Mouse (Mus musculus) MEL-GATA-1-ER (cell line): ENCODE data around the gene Cphx2.
"Not testable (repeated sequence)": the region's sequence is repeated elsewhere in the genome, so short reads cannot be mapped to it uniquely, and the experiment has no call there.

ENCODE experiments used
- DNase-seq: peaks from one replicate; pipeline ENCODE4 v3.0.0-alpha.2; 2012; ENCODE audit warnings: low read depth; ENCODE audit errors: extremely low read depth

Cphx2 gene

DNA sequence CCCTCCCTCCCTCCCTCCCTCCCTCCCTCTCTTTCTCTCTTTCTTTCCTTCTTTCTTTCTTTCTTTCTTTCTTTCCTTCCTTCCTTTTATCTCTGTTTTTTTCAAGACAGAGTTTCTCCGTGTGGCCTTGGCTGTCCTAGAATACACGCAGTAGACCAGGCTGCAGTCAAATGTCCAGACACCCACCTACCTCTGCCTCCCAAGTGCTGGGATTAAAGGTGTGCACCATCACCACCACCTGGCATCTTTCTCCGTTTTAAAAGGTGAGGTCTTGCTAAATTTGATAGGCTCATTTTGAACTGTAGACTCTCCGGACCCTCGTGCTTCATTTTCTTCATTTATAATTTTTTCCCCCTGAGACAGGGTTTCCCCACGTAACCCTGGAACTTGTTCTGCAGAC is at the start of gene Cphx2:
Gene Cphx2 (plus strand): TSS at position 301 of the 400 bp plus-strand sequence.
- DNase-seq: not testable (repeated sequence)

DNA sequence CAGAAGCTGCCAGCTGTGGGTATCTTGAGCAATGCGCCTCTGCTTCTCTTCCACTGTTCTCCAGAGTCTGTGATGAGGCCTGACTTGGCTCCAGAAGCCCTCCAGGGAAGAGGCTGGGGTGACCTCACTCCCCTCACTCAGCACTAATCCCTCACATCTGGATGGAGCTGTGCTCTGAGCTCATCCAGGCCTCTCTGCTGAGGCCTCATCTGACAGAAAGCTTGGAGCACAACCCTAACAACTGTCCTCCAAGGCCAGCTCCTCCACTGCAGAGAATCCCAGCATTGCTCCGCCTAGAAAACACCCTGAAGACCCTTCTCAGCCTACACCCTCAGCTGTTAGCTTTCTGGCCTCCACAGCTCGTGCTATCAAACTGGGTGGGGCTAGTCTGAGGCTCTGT is 47.0 kb upstream of the Cphx2 start:
- not testable (repeated sequence) for DNase-seq

DNA sequence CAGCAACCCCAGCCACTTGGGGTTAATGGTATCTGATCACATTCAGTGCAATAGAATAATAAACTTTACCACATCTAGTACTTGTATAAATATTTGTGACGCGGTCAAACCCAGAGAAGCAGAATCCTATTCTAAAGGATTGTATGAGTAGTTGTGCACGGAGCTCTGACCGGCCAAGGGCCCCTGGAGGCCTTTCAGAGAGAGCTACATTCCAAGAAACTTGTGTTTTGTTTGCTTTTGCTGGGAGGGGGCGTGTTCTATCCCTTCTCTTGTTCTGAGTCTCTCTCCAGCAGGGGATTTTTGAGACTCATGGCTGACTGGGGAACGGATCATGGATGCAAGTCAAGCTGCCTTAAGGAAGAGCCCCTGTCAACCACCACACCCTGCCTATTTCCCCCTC is 45.9 kb upstream of the Cphx2 start:
- DNase-seq: not testable (repeated sequence)

DNA sequence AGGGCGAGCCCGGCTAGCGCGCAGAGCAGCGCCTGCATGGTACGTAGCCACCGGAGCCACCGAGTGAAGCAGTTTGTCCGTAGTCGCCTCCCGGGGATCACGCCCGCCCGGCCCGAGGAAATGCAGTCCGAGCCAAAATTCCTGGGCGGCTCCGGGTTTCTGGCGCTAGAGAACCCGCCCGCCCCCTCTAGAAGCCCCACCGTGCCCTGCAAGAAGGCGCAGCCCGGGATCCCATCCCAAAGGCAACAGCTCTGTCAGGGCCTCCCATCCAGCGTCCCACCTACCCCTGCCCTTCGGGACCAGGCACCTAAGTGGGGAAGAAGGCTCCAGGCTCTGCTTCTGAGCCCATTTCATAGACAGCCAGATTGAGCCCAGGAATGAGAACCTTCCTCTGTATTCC is 38.7 kb upstream of the Cphx2 start, which contains the start of gene Gm9780:
Gene Gm9780 (minus strand): TSS at position 101 of the 400 bp plus-strand sequence.
- not testable (repeated sequence) for DNase-seq

DNA sequence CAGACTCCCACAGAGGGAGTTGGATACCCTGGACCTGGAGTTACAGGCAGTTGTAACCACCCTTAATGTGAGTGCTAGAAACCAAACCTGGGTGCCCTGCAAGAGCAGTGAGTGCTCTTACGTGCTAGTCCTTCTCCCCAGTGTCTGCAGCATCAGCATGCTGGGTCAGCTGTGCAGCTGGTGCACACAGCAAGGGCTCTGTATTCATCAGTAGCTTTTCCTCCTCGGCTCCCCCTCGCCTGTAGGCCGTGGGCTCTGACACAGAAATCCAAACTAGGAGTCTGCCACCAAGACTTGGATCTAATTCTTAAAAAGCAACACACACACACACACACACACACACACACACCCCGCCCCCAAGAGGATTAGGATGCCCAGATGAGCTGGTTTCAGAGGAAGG is 36.3 kb upstream of the Cphx2 start:
- not testable (repeated sequence) for DNase-seq

DNA sequence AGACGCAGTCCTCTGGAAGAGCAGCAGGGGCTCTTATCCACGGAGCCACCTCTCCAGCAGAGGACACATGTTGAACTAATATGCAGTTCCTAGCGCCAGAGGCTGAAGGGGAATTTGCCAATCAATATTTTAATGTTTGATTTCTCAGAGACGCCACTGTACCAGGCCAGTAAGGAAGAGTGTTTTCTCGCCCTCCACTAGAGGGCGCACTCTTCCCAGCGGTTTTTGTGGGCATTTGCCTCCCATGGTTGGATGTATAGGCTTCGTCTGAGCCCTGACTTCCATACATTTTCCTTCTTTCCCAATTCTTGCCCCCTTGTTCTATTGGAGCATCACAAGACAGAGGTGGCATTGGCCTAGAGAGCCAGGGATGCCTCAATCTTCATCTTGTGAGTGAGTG is 34.3 kb upstream of the Cphx2 start:
- not testable (repeated sequence) for DNase-seq

DNA sequence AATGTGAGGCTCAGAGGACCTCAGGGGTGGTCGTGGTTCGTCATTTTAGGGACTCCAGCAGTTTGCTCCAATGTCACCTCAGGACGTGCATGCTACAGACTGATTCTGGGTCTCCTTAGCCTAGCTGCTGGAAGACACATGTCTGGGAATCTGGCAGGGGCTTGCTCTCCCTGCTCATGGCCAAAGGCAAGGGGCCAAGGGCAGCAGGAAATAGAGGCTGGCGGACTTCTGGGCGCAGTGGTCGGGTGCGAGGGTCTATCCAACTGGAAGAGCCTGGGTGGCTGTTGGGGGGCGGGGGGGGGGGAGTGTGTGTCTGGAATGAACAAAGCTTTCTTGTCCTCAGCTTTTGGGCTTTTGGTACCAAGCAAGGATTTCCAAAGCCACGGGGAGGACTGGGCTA is 32.5 kb upstream of the Cphx2 start:
- not testable (repeated sequence) for DNase-seq

DNA sequence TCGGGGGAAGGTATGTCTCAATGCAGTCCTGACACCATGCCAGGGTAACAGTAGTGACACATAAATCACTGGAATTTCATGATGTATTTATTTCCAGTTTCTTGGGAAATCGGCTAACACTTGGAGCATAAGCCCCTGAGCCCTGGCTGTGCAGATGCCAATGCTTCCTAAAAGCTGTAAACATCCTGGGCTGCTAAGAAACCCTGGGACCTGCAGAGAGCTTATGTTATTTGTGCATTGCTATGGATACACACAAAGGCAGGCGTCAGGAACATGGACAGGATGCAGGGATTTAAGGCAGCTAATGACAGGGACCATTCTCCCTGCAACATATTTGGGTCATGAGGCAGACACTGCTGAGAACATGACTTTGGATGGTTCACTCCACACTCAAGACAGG is 23.1 kb upstream of the Cphx2 start:
- DNase-seq: not testable (repeated sequence)

DNA sequence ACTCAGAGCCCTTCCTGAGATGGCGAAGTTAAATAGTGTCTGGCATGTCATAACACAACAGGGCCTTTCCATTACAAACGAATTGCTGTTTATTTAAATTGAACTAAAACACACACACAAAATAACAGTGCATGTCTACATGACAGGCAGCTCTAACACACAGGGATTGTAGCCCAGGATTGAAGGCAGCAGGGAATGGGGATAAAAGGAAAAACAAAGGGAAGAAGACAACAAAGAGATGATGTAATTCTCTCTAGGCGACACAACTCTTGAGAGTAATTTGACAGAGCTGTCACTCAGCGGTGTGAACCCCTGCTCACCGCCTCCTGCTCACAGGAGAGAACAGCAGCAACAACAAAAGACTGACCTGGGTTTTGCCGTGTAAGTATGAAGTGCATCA is 22.0 kb upstream of the Cphx2 start:
- DNase-seq: not testable (repeated sequence)

DNA sequence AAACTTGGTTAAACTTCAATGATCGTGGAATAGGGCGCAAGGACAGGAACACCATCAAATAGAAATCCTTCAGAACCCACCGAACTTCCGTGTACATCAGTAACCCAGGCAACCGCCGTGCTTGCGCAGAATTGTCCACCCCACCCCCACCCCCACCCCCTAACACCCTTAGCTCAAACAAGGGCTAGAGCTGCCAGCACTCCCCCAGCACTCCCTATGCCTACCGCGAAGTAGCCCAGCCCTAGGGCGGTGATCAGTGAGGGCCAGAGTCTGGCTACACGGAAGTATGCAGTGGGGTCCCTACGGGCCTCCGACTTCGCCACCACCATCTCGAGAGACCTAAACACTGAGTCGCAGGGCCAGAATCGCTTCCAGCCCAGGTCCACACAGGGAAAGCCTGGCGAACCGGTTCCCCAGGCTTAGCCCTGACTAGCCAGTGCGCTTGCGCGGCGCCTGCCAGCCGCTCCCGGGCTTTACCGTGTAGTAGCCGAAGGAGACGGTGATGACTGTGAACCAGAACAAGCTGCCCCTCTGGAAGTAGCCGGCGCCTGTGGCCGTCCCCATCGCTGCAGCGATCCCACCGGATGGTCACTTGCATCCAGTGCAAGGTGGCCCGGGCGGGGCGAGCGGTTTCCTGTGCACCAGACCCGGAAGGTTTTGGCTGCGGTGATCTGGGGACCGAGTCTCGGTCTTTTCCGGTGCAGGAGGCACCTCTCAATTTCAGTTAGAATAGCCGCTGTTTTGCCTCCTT is 14.6 kb upstream of the Cphx2 start:
- DNase-seq: not testable (repeated sequence)

DNA sequence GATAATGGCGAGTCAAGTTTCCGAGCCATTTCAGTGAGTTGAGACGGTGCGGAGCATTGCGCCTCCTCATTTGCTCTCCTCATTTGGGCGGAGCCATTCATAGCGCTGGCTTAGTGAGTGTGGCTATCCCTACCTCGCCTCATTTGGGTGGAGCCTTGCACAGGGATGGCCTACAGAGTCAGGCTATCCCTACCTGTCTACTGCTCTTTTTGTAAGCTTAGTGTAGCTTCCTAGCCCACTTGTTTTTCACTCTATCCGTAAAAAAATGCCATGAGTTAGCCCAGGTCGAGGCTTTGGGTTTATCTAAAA is 14.0 kb upstream of the Cphx2 start, which contains the start of gene Tmem254c:
Gene Tmem254c (minus strand): TSS at position 31 of the 309 bp plus-strand sequence.
- not testable (repeated sequence) for DNase-seq

DNA sequence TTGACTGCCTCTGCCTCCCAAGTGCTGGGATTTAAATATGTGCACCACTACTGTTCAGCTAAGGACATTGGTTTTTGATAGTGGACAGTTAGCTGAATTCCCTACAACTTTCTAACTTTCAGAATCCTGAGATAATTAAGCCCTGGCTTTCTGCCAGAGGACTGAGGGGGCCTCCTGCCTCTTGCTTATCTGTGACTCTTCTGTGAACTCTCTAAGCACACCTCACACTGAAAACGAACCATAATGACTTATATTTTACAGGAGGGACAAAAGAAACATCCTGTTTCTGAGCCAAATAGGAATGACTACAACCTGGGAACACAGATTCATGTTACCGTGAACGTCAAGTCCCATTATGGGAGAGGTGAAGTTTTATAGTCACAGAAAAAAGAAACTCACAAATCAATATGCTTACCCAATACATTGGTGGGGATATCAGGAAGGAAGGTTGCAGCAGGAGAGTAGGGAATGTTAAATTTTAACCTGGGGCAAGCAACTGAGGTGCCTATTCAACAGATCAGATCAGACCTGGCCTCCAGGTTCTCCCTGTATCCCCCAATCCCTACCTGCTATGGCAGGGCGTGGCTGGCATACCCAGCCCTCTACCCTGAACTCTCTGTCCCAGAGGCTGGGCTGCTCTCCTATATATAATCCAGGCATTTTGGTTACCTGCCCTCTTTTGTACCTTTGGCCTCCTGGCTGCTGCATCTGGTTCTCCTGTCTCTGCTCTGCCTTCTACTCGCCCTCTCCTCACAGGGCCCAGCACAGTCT is 4.5 kb upstream of the Cphx2 start:
- not testable (repeated sequence) for DNase-seq

DNA sequence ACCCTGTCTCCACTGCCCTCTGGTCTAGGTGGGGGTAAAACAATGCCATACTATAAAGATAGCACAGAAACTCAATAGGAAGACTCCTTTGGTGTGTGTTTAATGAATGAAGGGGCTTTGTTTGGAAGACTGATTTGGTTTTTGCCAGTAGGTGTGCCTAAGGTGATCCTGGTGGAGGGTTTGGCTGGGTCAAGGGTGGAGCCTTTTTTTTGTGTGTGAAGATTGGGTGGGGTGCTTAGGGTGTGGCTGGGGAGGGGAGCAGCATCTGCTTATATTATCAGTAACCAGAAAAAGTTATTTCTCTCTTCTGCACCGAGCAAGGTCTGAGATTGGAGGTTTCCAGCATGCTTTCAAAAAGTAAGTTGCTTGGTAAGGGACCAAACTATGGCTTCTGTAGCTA is 681 bp downstream of the Cphx2 start, which contains the start of gene Cphx3:
Gene Cphx3 (plus strand): TSS at position 301 of the 400 bp plus-strand sequence.
- DNase-seq: not testable (repeated sequence)

DNA sequence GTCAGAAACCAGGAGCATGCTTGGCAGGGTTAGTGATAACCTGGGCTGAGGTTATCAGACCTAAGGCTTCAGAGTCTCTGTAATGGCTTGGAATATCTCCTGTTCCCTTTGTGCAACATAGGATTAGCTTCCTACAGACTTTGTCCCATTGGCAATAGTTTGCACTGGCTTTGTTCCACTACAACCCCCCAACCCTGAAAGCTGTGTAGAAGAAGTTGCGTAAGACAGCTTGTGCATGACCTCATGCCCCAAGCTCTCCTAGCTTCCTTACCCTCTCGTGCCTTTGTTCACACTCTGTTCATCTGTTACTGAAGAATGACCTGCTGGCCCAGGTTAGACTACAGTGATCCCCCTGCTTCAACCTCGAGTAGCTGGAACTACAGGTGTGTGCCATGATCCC is 16.3 kb downstream of the Cphx2 start:
- not testable (repeated sequence) for DNase-seq

DNA sequence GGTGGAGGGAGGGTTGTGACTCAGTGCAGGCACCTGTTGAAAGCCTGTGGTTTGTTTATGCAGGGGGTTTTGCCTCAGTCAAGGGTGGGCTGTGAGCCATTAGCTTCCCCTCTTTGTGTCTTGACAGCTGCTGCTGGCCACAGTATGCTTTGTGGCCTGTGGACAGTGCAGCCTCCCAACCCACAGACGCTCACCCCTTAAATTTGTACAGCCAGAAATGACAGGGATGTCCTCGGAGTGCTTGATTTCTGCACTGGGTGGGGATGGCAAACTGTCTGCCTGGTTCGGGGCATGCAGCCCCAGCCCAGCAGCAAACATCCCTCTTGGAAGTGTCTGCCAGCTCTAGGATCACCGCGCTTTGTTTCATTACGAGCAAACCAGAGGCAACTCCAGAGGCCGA is 36.8 kb downstream of the Cphx2 start, which contains the start of gene Duxbl2:
Gene Duxbl2 (plus strand): TSS at position 200 of the 400 bp plus-strand sequence.
- not testable (repeated sequence) for DNase-seq

DNA sequence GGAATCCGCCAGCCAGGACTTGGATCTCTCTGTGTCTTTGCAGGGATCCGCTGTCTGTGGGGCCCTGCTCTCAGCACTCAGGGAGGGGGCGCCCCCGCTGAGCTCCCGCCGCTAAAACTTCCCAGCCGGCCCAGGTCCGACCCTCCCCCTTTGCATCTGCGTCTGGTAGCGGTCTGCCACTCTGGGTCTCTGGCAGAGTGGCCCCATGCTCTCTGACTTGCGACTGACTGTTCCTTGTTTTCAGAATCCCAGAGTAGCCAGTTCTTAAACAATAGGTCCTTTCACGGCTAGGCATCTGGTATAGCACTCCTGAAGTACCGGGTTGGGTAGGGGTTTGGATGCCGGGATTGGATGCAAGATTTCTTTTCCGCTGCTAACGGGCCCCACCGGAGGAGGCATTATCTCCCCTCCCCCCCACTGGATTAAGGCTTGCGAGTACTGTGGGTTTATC is 37.3 kb downstream of the Cphx2 start:
- not testable (repeated sequence) for DNase-seq

DNA sequence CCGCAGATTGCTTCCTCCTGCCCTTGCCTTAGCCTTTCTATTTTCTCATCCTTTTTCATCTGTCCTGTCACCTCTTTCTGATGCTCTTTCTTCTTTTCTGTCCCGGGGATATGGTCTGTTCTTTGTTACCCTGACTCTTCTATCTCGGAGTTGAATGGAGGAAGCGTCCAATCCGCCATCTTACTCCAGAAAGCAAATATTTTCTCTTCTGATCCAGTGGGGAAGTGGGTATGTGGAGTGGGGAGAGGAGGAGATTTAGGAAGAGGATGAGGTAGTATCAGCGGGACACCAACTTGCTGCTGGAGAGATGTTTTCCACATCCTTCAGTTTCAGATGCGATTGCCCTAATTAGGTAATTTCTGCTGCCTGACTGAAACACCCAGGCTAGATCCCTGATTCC is 37.8 kb downstream of the Cphx2 start:
- not testable (repeated sequence) for DNase-seq
